Comparison of ENCODE assay signal across 9 mouse cellular contexts in genomic region chr14:118225911-118226310, GRCm38 (mm10). TPM values are rescaled to one million over a fixed set of nuclear protein-coding genes. Genes with fewer than 3 reads are reported as not detected.
DNase-seq lines count a peak whose midpoint lies in the region; ATAC-seq and TF ChIP-seq lines count a peak whose summit lies in the region.
"Had no signal": no experiment of that assay in that cellular context is flagged by ENCODE, and none has a peak within 500 bp of the region (broad histone marks: within the 10 kb centered on the region; RNA-seq: fewer than 3 reads in every experiment).

No protein-coding gene starts in this region.

- peak overlapping the region; percentile 11; the same call in 1 of the 2 replicates for H3K4me3 ChIP-seq in intestine, postnatal 0 days (ENCODE audit: low read depth, low read length)
- no peak overlapping the region for H3K4me3 ChIP-seq in intestine, embryonic 15.5 days (replicated peaks)
- 0 out of 2 replicates have a peak overlapping the region, but pooled peaks have one; percentile 8 for H3K4me3 ChIP-seq in hindbrain, embryonic 11.5 days (ENCODE audit: low read depth, low read length)
- peak overlapping the region; percentile 22 for H3K4me3 ChIP-seq in midbrain, embryonic 13.5 days (replicated peaks)

- no peaks in the 10 kb centered on the region for H3K4me1 ChIP-seq in intestine, postnatal 0 days (replicated peaks; ENCODE audit: control insufficient read depth, insufficient read depth, low read length)
- H3K4me1 ChIP-seq in intestine, embryonic 15.5 days (replicated peaks), result no peaks in the 10 kb centered on the region
- H3K4me1 ChIP-seq in hindbrain, embryonic 11.5 days (replicated peaks; ENCODE audit: control insufficient read depth, insufficient read depth, low read length), result peaks cover 20% of the 10 kb centered on the region
- H3K4me1 ChIP-seq in midbrain, embryonic 13.5 days (replicated peaks), result peaks cover 53% of the 10 kb centered on the region

- no peaks in the 10 kb centered on the region for H3K9me3 ChIP-seq in intestine, postnatal 0 days (ENCODE audit: control insufficient read depth)
- H3K9me3 ChIP-seq in intestine, embryonic 15.5 days, result no peaks in the 10 kb centered on the region
- H3K9me3 ChIP-seq in hindbrain, embryonic 11.5 days (ENCODE audit: control insufficient read depth, low read length), result no peaks in the 10 kb centered on the region
- H3K9me3 ChIP-seq in midbrain, embryonic 13.5 days, result 0 out of 2 replicates have a peak, but pooled peaks cover 5% of the 10 kb centered on the region

- no peak for ATAC-seq in intestine, postnatal 0 days
- ATAC-seq in intestine, embryonic 15.5 days, result no peak
- ATAC-seq in common myeloid progenitor, adult 5-6 weeks (replicated peaks; ENCODE audit: low read depth, poor library complexity, severe bottlenecking), result peak; percentile 40
- peak; percentile 49 for ATAC-seq in hindbrain, embryonic 11.5 days (ENCODE audit: low FRiP score)
- ATAC-seq in midbrain, embryonic 13.5 days, result peak; percentile 64

- under 1% methylated on average over 21 of the region's 21 CpGs for WGBS in intestine, postnatal 0 days
- under 1% methylated on average over 21 of the region's 21 CpGs for WGBS in intestine, embryonic 15.5 days
- WGBS in hindbrain, embryonic 11.5 days, result 0% methylated on average over 21 of the region's 21 CpGs
- WGBS in midbrain, embryonic 13.5 days, result under 1% methylated on average over 21 of the region's 21 CpGs

- no peaks in the 10 kb centered on the region for H3K36me3 ChIP-seq in intestine, postnatal 0 days (ENCODE audit: control insufficient read depth, insufficient read depth)
- H3K36me3 ChIP-seq in intestine, embryonic 15.5 days, result no peaks in the 10 kb centered on the region
- H3K36me3 ChIP-seq in hindbrain, embryonic 11.5 days (ENCODE audit: control insufficient read depth, insufficient read depth, low read length), result no peaks in the 10 kb centered on the region
- H3K36me3 ChIP-seq in midbrain, embryonic 13.5 days, result no peaks in the 10 kb centered on the region

- H3K27me3 ChIP-seq in intestine, postnatal 0 days (replicated peaks; ENCODE audit: control insufficient read depth, insufficient read depth, low read length), result peaks cover 84% of the 10 kb centered on the region
- H3K27me3 ChIP-seq in intestine, embryonic 15.5 days (replicated peaks), result peaks cover 74% of the 10 kb centered on the region
- peaks cover 45% of the 10 kb centered on the region for H3K27me3 ChIP-seq in hindbrain, embryonic 11.5 days (ENCODE audit: control insufficient read depth, insufficient read depth, low read length)
- peaks cover 79% of the 10 kb centered on the region for H3K27me3 ChIP-seq in midbrain, embryonic 13.5 days

- peak; percentile 73 for DNase-seq in hindbrain, embryonic 11.5 days (ENCODE audit: low spot score)
- DNase-seq in T-cell, adult 2 months (ENCODE audit: low spot score), result no peak
- DNase-seq in cerebellum, postnatal 14 days, result no peak
- no peak for DNase-seq in left cerebral cortex, adult 9 months (ENCODE audit: low spot score in 2 of 2)

- H3K9ac ChIP-seq in intestine, postnatal 0 days (ENCODE audit: low read depth, low read length), result no peak overlapping the region
- no peak overlapping the region for H3K9ac ChIP-seq in intestine, embryonic 15.5 days
- H3K9ac ChIP-seq in hindbrain, embryonic 11.5 days (ENCODE audit: low read depth, low read length), result peak overlapping the region; percentile 31; the same call in 1 of the 2 replicates
- no peak overlapping the region for H3K9ac ChIP-seq in midbrain, embryonic 13.5 days (replicated peaks)

- no peak for TF ChIP-seq CTCF in intestine, postnatal 0 days (IDR thresholded peaks at IDR 0.05; ENCODE audit: low read depth)

- peak overlapping the region; percentile 45; the same call in 1 of the 2 replicates for H3K4me2 ChIP-seq in intestine, postnatal 0 days (replicated peaks; ENCODE audit: low read depth)
- H3K4me2 ChIP-seq in intestine, embryonic 15.5 days (replicated peaks), result no peak overlapping the region
- peak overlapping the region; percentile 42 for H3K4me2 ChIP-seq in hindbrain, embryonic 11.5 days (replicated peaks; ENCODE audit: low read depth, low read length)
- peak overlapping the region; percentile 45 for H3K4me2 ChIP-seq in midbrain, embryonic 13.5 days (replicated peaks)

- no peak overlapping the region for H3K27ac ChIP-seq in intestine, postnatal 0 days (ENCODE audit: low read depth, low read length)
- no peak overlapping the region for H3K27ac ChIP-seq in intestine, embryonic 15.5 days
- no peak overlapping the region for H3K27ac ChIP-seq in hindbrain, embryonic 11.5 days (ENCODE audit: low read depth, low read length)
- H3K27ac ChIP-seq in midbrain, embryonic 13.5 days, result 0 out of 2 replicates have a peak overlapping the region, but pooled peaks have one; percentile 30

RNA-seq across cellular contexts. Expression of gene Sox21, which starts 10.9 kb away (rescaled TPM):
- 0.07 and 0.13 TPM in 2 replicates for polyA plus RNA-seq in intestine, postnatal 0 days (2015; fragmentation: Nextera tagmentation; extraction: Ambion mirVana)
- polyA plus RNA-seq in intestine, embryonic 15.5 days (2015; fragmentation: Nextera tagmentation; extraction: Ambion mirVana), result 0.09 and 0.14 TPM in 2 replicates
- total RNA-seq in common myeloid progenitor, adult 5-6 weeks (2017), result not detected in 2 replicates
- polyA plus RNA-seq in hindbrain, embryonic 11.5 days (2014; fragmentation: Nextera tagmentation; extraction: Ambion mirVana), result 10.7 and 12.6 TPM in 2 replicates
- 12.2 and 16.7 TPM in 2 replicates for polyA plus RNA-seq in midbrain, embryonic 13.5 days (2015; fragmentation: Nextera tagmentation; extraction: Ambion mirVana)
- total RNA-seq: neutrophil, adult 5-6 weeks had no signal

RNA-seq across cellular contexts. Expression of gene Gm9376, which starts 40.8 kb away (rescaled TPM):
- not detected in 2 replicates for polyA plus RNA-seq in intestine, postnatal 0 days (2015; fragmentation: Nextera tagmentation; extraction: Ambion mirVana)
- not detected in 2 replicates for polyA plus RNA-seq in intestine, embryonic 15.5 days (2015; fragmentation: Nextera tagmentation; extraction: Ambion mirVana)
- not detected in 2 replicates for total RNA-seq in common myeloid progenitor, adult 5-6 weeks (2017)
- polyA plus RNA-seq in hindbrain, embryonic 11.5 days (2014; fragmentation: Nextera tagmentation; extraction: Ambion mirVana), result not detected in 2 replicates
- not detected in 2 replicates for polyA plus RNA-seq in midbrain, embryonic 13.5 days (2015; fragmentation: Nextera tagmentation; extraction: Ambion mirVana)
- total RNA-seq: neutrophil, adult 5-6 weeks had no signal

Comparison
In these comparisons a context has a peak if more than half of its experiments do, and no peak if none do; other contexts are left out.
1. ATAC-seq: peak in common myeloid progenitor, adult 5-6 weeks (single experiment), hindbrain, embryonic 11.5 days (single experiment) and midbrain, embryonic 13.5 days (single experiment); none in intestine, postnatal 0 days (single experiment) and intestine, embryonic 15.5 days (single experiment).
2. RNA of gene Sox21, which starts 10.9 kb away (polyA plus RNA-seq): 12.2 to 16.7 TPM in midbrain, embryonic 13.5 days and 10.7 to 12.6 TPM in hindbrain, embryonic 11.5 days; 0.09 to 0.14 TPM in intestine, embryonic 15.5 days and 0.07 to 0.13 TPM in intestine, postnatal 0 days; every median in the first group is over 10 times any median in the second.